Mouse (Mus musculus) C2C12 (cell line): ENCODE results near the gene Tle2.

Experiments used
- CTCF ChIP-seq: IDR thresholded peaks from one replicate; pipeline ENCODE4 v1.5.1; 2011; ENCODE audit not compliant: control insufficient read depth, insufficient read depth, insufficient read length
- USF1 ChIP-seq: IDR thresholded peaks from one replicate; pipeline ENCODE4 v1.6.1; 2011; ENCODE audit warnings: low read depth, mild to moderate bottlenecking, control low read depth, moderate library complexity

DNA sequence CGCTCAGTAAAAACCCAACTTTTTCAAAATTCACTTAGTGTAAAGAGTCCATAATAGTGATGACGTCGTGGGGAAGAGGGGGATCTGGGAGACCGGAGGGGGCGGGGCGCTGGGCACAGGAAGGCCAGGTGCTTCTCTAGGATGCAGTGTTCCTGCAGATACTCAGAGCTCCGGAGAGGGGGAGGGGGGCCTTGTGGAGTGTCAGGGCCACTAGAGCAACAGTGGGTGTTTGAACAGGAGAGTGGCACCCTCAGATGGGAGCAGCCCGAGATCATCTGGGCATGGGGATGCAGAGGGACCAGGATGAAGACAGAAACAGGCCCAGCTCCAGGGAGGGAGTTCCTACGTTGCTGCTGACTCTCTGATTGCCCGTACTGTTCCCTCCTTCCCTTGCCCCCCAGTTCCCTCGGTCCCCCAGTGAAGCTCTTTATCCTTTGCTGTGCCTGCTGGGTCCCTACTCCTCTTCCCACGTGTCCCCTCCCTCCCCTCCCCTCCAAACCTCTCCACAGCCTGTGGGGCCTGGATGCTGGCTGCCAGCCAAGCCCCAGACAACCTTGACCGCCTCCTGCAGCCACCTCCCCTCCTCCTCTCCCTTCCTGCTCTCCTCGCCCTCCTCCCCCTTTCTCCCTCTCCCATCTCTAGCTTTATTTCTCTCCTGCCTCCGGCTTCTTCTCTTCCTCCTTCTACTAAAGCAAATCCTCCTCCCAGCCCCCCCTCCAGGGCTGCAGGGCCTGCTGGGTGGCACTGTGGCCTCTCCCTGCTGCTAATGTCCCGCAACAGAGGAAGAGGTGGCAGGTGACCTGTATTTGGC is 5.8 kb upstream of the Tle2 start:
- TF ChIP-seq CTCF = no peak
- TF ChIP-seq USF1 = no peak
